Mouse (Mus musculus) liver, postnatal 0 days (tissue): ENCODE results near the gene Rbm15b. TPM values are rescaled to one million over a fixed set of nuclear protein-coding genes. Genes with fewer than 3 reads are reported as not detected.

ENCODE experiments used
- ATAC-seq: fragments of 200-750 bp; cut with Nextera tagmentation; 2 replicates; pipeline ENCODE4 v1.8.0; 2017; ENCODE audit warnings: mild to moderate bottlenecking, moderate library complexity
- DNase-seq: peaks from one replicate; pipeline ENCODE4 v3.0.0-alpha.2; 2016
- H3K27ac ChIP-seq: fragments of 300-500 bp; sonication (generic); 2 replicates; pipeline ENCODE4 v1.5.1; 2014; ENCODE audit warnings: antibody characterized with exemption, moderate library complexity, mild to moderate bottlenecking, low read depth
- H3K27me3 ChIP-seq: fragments of 300-500 bp; sonication (generic); 2 replicates; pipeline ENCODE4 v1.6.1; 2014; ENCODE audit warnings: low read length, control low read depth, mixed read lengths; ENCODE audit not compliant: insufficient read depth
- H3K36me3 ChIP-seq: fragments of 300-500 bp; sonication (generic); replicated peaks from 2 replicates; pipeline ENCODE4 v1.6.1; 2014; ENCODE audit warnings: mild to moderate bottlenecking, control low read depth, low read length, moderate library complexity, mixed read lengths; ENCODE audit not compliant: insufficient read depth
- H3K4me1 ChIP-seq: fragments of 300-500 bp; sonication (generic); 2 replicates; pipeline ENCODE4 v1.6.1; 2014; ENCODE audit warnings: antibody characterized with exemption, mild to moderate bottlenecking, control low read depth; ENCODE audit not compliant: insufficient read depth
- H3K4me2 ChIP-seq: fragments of 300-500 bp; sonication (generic); 2 replicates; pipeline ENCODE4 v1.6.1; 2014; ENCODE audit warnings: low read depth, mild to moderate bottlenecking, low read length, moderate library complexity, mixed read lengths
- H3K4me3 ChIP-seq: fragments of 300-500 bp; sonication (generic); 2 replicates; pipeline ENCODE4 v1.5.1; 2014; ENCODE audit warnings: low read depth, low read length
- H3K9ac ChIP-seq: fragments of 300-500 bp; sonication (generic); replicated peaks from 2 replicates; pipeline ENCODE4 v1.6.1; 2014; ENCODE audit warnings: mild to moderate bottlenecking, moderate library complexity
- H3K9me3 ChIP-seq: fragments of 300-500 bp; sonication (generic); 2 replicates; pipeline ENCODE4 v1.6.1; 2016; ENCODE audit warnings: mild to moderate bottlenecking, control low read depth, low read length, mixed read lengths
- CTCF ChIP-seq: sonication (generic); IDR thresholded peaks from 2 replicates; pipeline ENCODE4 v1.5.1; 2016; ENCODE audit warnings: antibody characterized with exemption, low read depth
- EP300 ChIP-seq: IDR thresholded peaks from 2 replicates; pipeline ENCODE4 v1.6.1; 2016; ENCODE audit warnings: antibody characterized with exemption, low read depth, mild to moderate bottlenecking
- WGBS: fragments of 180-500 bp; shearing (Covaris S2); extraction: QIAGEN DNeasy Blood & Tissue Kit; methylation state at CpG from one replicate; pipeline ENCODE4 v1.1.7; 2014; ENCODE audit not compliant: insufficient replicate concordance; 5-methylcytosine and 5-hydroxymethylcytosine counted together
- polyA plus RNA-seq: library from polyadenylated mRNA; unstranded; fragments of >200 nt; fragmentation: Nextera tagmentation; extraction: Ambion mirVana; gene quantifications from 2 replicates; pipeline ENCODE4 v1.2.1, GENCODE M21; 2015

Rbm15b gene
- polyA plus RNA-seq, 1 experiment from 2014 or later: 1.4 TPM

DNA sequence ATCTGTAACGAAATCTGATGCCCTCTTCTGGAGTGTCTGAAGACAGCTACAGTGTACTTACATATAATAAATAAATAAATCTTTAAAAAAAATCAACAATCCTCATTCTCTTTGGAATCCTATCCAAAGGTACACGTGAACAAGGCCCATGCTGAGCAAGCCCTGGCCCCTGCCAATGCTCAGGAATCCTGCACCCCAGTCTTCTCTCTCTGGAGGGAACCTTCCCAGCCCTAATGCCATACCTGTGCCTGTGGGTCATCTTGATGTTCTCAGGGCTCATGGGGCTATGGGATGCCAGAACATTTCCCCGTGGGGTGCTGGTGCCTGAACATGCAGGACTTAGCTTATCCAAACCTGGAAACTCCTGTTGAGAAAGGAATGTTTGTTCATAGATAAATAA, 20.9 kb upstream of the Rbm15b start:
- TF ChIP-seq CTCF (no peak), EP300 (no peak)
- Histone ChIP-seq H3K9ac (no peak overlapping the region), H3K4me1 (0 out of 2 replicates have a peak, but pooled peaks cover 3% of the 10 kb centered on the region), H3K36me3 (no peaks in the 10 kb centered on the region), H3K4me2 (no peak overlapping the region), H3K4me3 (no peak overlapping the region), H3K9me3 (no peaks in the 10 kb centered on the region), H3K27me3 (no peaks in the 10 kb centered on the region), H3K27ac (no peak overlapping the region)
- WGBS: 66% methylated on average over 3 of the region's 3 CpGs
- ATAC-seq (no peak), DNase-seq (no peak)

DNA sequence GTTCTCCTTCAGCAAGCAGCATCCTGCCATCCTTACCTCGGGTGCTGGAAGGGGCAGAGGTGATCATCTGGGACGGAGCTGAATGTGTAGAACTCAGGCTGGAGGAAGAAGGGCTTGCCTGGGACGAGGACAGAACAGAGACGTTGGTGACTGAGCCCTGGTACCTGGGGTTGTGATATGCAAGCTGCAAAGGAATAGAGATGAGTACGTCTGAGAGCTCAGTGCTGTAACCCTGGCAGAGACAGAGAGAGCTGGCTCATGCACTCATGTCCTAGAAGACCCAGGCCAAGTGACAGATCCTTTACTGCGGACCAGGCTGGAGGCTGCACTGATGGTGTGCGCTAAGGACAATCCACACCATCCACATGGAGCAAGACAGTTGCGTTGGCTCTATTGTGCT, 19.4 kb upstream of the Rbm15b start:
- TF ChIP-seq CTCF: no peak
- no peak for TF ChIP-seq EP300
- no peaks in the 10 kb centered on the region for H3K27me3 ChIP-seq
- no peaks in the 10 kb centered on the region for H3K36me3 ChIP-seq
- WGBS: 80% methylated on average over 8 of the region's 8 CpGs
- no peak overlapping the region for H3K4me2 ChIP-seq
- no peak for ATAC-seq
- 0 out of 2 replicates have a peak, but pooled peaks cover 3% of the 10 kb centered on the region for H3K4me1 ChIP-seq
- no peak for DNase-seq
- H3K9ac ChIP-seq: no peak overlapping the region
- no peak overlapping the region for H3K4me3 ChIP-seq
- no peaks in the 10 kb centered on the region for H3K9me3 ChIP-seq
- no peak overlapping the region for H3K27ac ChIP-seq

DNA sequence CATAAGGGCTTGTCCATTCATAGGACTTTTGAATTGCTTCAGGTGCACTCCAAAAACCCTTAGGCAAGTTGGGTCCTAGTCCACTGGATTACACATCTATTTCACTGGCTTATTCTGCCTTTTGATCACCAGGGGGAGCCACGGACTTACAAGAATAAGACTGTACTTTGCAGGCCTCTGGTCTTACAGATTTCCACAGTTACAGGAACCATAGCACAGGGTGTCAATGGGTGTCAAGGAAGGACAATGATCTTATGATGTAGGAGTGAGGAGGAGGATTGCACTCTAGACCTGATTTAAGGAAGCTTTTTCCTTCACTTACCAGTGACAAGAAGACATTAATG, 16.5 kb upstream of the Rbm15b start:
- Histone ChIP-seq H3K36me3 (no peaks in the 10 kb centered on the region), H3K9ac (no peak overlapping the region), H3K9me3 (no peaks in the 10 kb centered on the region), H3K4me3 (no peak overlapping the region), H3K4me2 (no peak overlapping the region), H3K4me1 (0 out of 2 replicates have a peak, but pooled peaks cover 3% of the 10 kb centered on the region), H3K27ac (no peak overlapping the region), H3K27me3 (no peaks in the 10 kb centered on the region)
- DNase-seq: no peak
- TF ChIP-seq EP300: no peak
- TF ChIP-seq CTCF: peak; percentile 80
- no peak for ATAC-seq
- 7% methylated on average over 1 of the region's 1 CpGs for WGBS

GRCm38 (mm10) chr9:106903099-106903790, 16.0 kb upstream of the Rbm15b start:
- ATAC-seq (no peak), DNase-seq (no peak)
- no peak for TF ChIP-seq EP300
- no peak for TF ChIP-seq CTCF
- 56% methylated on average over 4 of the region's 4 CpGs for WGBS
- Histone ChIP-seq H3K9me3 (no peaks in the 10 kb centered on the region), H3K36me3 (no peaks in the 10 kb centered on the region), H3K27ac (no peak overlapping the region), H3K4me3 (no peak overlapping the region), H3K4me2 (no peak overlapping the region), H3K4me1 (0 out of 2 replicates have a peak, but pooled peaks cover 2% of the 10 kb centered on the region), H3K9ac (no peak overlapping the region), H3K27me3 (no peaks in the 10 kb centered on the region)

DNA sequence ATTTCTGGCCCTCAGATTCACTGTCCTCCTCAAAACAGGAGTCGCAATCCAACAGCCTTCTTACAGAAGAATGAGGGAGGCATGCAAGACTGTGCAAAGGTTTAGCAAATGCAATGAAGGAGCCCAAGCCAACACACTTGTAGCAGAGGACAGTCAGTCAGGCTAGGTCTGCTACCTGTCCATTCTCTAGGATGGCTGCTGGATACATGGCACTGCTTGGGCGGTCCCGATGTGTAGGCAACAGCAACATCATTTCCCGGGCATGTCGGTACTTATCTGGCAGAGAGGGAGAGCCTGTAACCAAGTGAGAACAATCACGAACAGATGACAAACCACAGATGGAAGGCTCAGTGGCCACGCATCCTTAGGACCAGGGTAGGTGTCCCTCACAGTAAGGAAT, 14.4 kb upstream of the Rbm15b start:
- TF ChIP-seq EP300 (no peak), CTCF (no peak)
- Histone ChIP-seq H3K36me3 (no peaks in the 10 kb centered on the region), H3K9ac (no peak overlapping the region), H3K27ac (no peak overlapping the region), H3K27me3 (no peaks in the 10 kb centered on the region), H3K4me3 (no peak overlapping the region), H3K4me2 (no peak overlapping the region), H3K4me1 (no peaks in the 10 kb centered on the region), H3K9me3 (no peaks in the 10 kb centered on the region)
- no peak for ATAC-seq
- WGBS: 79% methylated on average over 7 of the region's 7 CpGs
- no peak for DNase-seq

DNA sequence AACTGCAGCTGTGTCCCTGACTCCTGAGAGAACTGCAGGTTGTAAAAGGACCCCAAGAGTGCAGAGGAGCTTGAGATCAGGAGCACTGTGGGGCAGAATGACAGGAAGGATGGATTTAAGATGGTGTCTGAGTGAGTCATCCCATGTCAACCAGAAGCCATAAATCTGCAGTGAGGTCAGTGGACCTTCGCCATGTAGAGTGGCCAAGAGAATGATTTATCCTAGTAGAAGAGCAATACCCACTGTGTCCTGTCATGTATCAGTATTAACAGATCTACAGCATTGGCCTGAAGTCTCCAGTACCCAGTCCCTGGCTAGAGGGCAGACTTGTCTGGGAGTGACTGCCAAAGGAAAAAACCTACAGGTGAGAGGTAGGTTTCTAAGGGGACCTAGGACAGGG, 11.7 kb upstream of the Rbm15b start:
- H3K36me3 ChIP-seq: no peaks in the 10 kb centered on the region
- no peak overlapping the region for H3K9ac ChIP-seq
- H3K27me3 ChIP-seq: no peaks in the 10 kb centered on the region
- H3K4me2 ChIP-seq: no peak overlapping the region
- ATAC-seq (no peak), DNase-seq (no peak)
- no peaks in the 10 kb centered on the region for H3K9me3 ChIP-seq
- 74% methylated on average over 1 of the region's 1 CpGs for WGBS
- H3K4me3 ChIP-seq: no peak overlapping the region
- no peaks in the 10 kb centered on the region for H3K4me1 ChIP-seq
- H3K27ac ChIP-seq: no peak overlapping the region
- no peak for TF ChIP-seq EP300
- no peak for TF ChIP-seq CTCF
